Mouse (Mus musculus) olfactory bulb, adult 2 months (tissue): ENCODE data around the gene Trarg1.

ENCODE experiments used
- CTCF ChIP-seq: fragments of 200-500 bp; IDR thresholded peaks from 2 replicates; pipeline ENCODE4 v1.5.1; 2012; ENCODE audit warnings: low read depth, mild to moderate bottlenecking, low read length, moderate library complexity; ENCODE audit not compliant: insufficient read depth
- POLR2A ChIP-seq: fragments of 200-500 bp; IDR thresholded peaks from 2 replicates; pipeline ENCODE4 v1.6.1; 2012; ENCODE audit warnings: mild to moderate bottlenecking, low read depth, low read length, moderate library complexity; ENCODE audit not compliant: insufficient read depth

GRCm38 (mm10) chr11:76674704-76675103, 4.9 kb upstream of the Trarg1 start:
- TF ChIP-seq CTCF (no peak), POLR2A (no peak)
